Mouse (Mus musculus) limb, embryonic 11.5 days (tissue): Measurements from ENCODE around the gene Hspg2. TPM values are rescaled to one million over a fixed set of nuclear protein-coding genes. Genes with fewer than 3 reads are reported as not detected.

Source experiments
- ATAC-seq: fragments of 200-750 bp; cut with Nextera tagmentation; 2 replicates; pipeline ENCODE4 v1.8.0; 2017; ENCODE audit warnings: low read depth; ENCODE audit not compliant: insufficient number of reproducible peaks, low FRiP score, low TSS enrichment
- DNase-seq: peaks from one replicate; pipeline ENCODE4 v3.0.0-alpha.2; 2015; ENCODE audit warnings: low spot score
- H3K27ac ChIP-seq: fragments of 300-500 bp; sonication (generic); replicated peaks from 2 replicates; pipeline ENCODE4 v1.5.1; 2014; ENCODE audit warnings: low read depth, mild to moderate bottlenecking, low read length
- H3K27me3 ChIP-seq: fragments of 300-500 bp; sonication (generic); 2 replicates; pipeline ENCODE4 v1.6.1; 2014; ENCODE audit warnings: mild to moderate bottlenecking, low read length, mixed read lengths; ENCODE audit not compliant: control insufficient read depth, insufficient read depth
- H3K36me3 ChIP-seq: fragments of 300-500 bp; sonication (generic); 2 replicates; pipeline ENCODE4 v1.6.1; 2014; ENCODE audit warnings: mild to moderate bottlenecking, low read length, moderate library complexity, mixed read lengths; ENCODE audit not compliant: control insufficient read depth, insufficient read depth
- H3K4me1 ChIP-seq: fragments of 300-500 bp; sonication (generic); 2 replicates; pipeline ENCODE4 v1.6.1; 2014; ENCODE audit warnings: low read length, mixed read lengths; ENCODE audit not compliant: control insufficient read depth, insufficient read depth
- H3K4me2 ChIP-seq: fragments of 300-500 bp; sonication (generic); 2 replicates; pipeline ENCODE4 v1.6.1; 2014; ENCODE audit warnings: low read depth, mild to moderate bottlenecking, moderate library complexity; ENCODE audit not compliant: severe bottlenecking
- H3K4me3 ChIP-seq: fragments of 300-500 bp; sonication (generic); 2 replicates; pipeline ENCODE4 v1.5.1; 2014; ENCODE audit warnings: low read depth, low read length
- H3K9ac ChIP-seq: fragments of 300-500 bp; sonication (generic); 2 replicates; pipeline ENCODE4 v1.6.1; 2014; ENCODE audit warnings: mild to moderate bottlenecking, low read length
- H3K9me3 ChIP-seq: fragments of 300-500 bp; sonication (generic); 2 replicates; pipeline ENCODE4 v1.6.1; 2016; ENCODE audit warnings: low read length; ENCODE audit not compliant: control insufficient read depth
- whole genome bisulfite sequencing: fragments of 180-500 bp; shearing (Covaris S2); extraction: QIAGEN DNeasy Blood & Tissue Kit; methylation state at CpG from one replicate; pipeline ENCODE4 v1.1.7; 2014; 5-methylcytosine and 5-hydroxymethylcytosine counted together
- polyA plus RNA-seq: library from polyadenylated mRNA; unstranded; fragments of >200 nt; fragmentation: Nextera tagmentation; extraction: Ambion mirVana; gene quantifications from 2 replicates; pipeline ENCODE4 v1.2.1, GENCODE M21; 2014

Hspg2 gene
- polyA plus RNA-seq, 1 experiment from 2014 or later: 20.6 TPM

DNA sequence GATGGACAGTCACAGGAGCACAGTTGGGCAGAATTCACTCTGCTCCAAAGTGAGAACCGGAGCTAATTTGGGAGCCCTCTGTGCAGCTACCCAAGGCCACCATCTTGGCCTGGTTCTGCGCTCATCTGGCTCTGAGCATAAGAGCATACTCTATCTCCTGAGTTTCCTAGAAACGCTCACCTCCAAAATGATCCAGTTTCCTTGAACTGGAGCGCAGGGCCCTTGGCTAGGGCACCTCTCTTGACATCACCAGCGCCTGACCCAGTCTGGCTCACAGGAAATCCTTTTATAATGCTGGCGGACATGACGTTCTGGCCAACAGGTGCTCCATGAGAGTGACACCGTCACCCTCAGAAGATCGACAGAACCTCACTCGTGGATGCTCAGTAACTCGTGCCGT, 12.0 kb upstream of the Hspg2 start:
- 82% methylated on average over 12 of the region's 12 CpGs for WGBS
- H3K27me3 ChIP-seq: no peaks in the 10 kb centered on the region
- no peak for ATAC-seq
- H3K9ac ChIP-seq: no peak overlapping the region
- DNase-seq: no peak
- H3K36me3 ChIP-seq: no peaks in the 10 kb centered on the region
- H3K4me1 ChIP-seq: no peaks in the 10 kb centered on the region
- H3K4me3 ChIP-seq: no peak overlapping the region
- H3K27ac ChIP-seq: no peak overlapping the region
- H3K4me2 ChIP-seq: no peak overlapping the region
- no peaks in the 10 kb centered on the region; the same call in 1 of the 2 replicates for H3K9me3 ChIP-seq

DNA sequence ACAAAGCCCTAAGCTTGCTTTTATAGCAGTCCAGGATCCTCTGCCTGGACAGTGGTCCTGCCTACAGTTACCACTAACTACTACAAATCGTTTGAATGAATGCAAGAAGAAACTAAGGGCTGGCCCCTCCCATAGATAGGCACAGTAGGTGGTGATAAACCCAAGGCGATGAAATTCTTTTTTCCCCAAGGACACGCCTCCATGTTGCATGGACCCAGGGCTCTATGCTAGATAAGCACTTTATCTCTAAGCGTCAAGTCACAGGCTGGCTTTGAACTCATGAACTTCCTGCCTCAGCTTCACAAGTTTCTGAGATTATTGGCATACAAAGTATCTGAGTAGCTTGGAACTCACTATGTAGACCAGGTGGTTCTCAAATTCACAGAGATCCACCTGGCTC, 11.3 kb upstream of the Hspg2 start:
- Histone ChIP-seq H3K4me3 (no peak overlapping the region), H3K9ac (no peak overlapping the region), H3K27me3 (no peaks in the 10 kb centered on the region), H3K4me1 (no peaks in the 10 kb centered on the region), H3K9me3 (no peaks in the 10 kb centered on the region; the same call in 1 of the 2 replicates), H3K27ac (no peak overlapping the region), H3K36me3 (no peaks in the 10 kb centered on the region), H3K4me2 (no peak overlapping the region)
- ATAC-seq (no peak), DNase-seq (no peak)
- 86% methylated on average over 4 of the region's 4 CpGs for WGBS

GRCm38 (mm10) chr4:137458310-137458709, 10.3 kb upstream of the Hspg2 start:
- ATAC-seq (no peak), DNase-seq (no peak)
- H3K4me1 ChIP-seq: no peaks in the 10 kb centered on the region
- no peak overlapping the region for H3K4me2 ChIP-seq
- no peak overlapping the region for H3K27ac ChIP-seq
- WGBS: 73% methylated on average over 9 of the region's 9 CpGs
- no peak overlapping the region for H3K9ac ChIP-seq
- no peaks in the 10 kb centered on the region; the same call in 1 of the 2 replicates for H3K9me3 ChIP-seq
- H3K4me3 ChIP-seq: no peak overlapping the region
- H3K27me3 ChIP-seq: no peaks in the 10 kb centered on the region
- no peaks in the 10 kb centered on the region for H3K36me3 ChIP-seq

GRCm38 (mm10) chr4:137458861-137459260, 9.7 kb upstream of the Hspg2 start:
- Histone ChIP-seq H3K4me2 (no peak overlapping the region), H3K9me3 (no peaks in the 10 kb centered on the region; the same call in 1 of the 2 replicates), H3K27ac (no peak overlapping the region), H3K9ac (no peak overlapping the region), H3K4me3 (no peak overlapping the region), H3K36me3 (no peaks in the 10 kb centered on the region), H3K27me3 (no peaks in the 10 kb centered on the region), H3K4me1 (no peaks in the 10 kb centered on the region)
- 62% methylated on average over 5 of the region's 5 CpGs for WGBS
- DNase-seq (no peak), ATAC-seq (no peak)

DNA sequence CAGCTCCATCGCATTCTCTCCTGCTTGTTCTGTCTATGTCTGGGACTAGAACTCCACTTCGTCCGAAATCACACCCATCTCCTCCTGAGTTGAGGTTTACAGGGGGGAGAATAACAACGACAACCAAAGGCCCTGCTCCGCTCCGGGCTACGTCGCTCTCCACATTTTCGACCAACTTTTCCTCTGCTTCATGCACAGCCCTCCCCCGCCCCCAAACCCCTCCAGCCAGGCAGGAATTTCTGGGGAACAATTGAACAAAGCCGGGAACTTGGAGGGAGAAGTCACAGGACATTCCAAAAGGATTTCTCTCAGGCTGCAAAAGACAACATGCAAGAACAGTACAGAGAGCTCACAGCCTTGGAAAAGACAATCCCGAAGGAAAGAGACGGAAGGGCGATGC, 7.9 kb upstream of the Hspg2 start:
- Histone ChIP-seq H3K9me3 (no peaks in the 10 kb centered on the region; the same call in 1 of the 2 replicates), H3K9ac (no peak overlapping the region), H3K27ac (no peak overlapping the region), H3K27me3 (no peaks in the 10 kb centered on the region), H3K4me1 (no peaks in the 10 kb centered on the region), H3K4me3 (no peak overlapping the region), H3K4me2 (no peak overlapping the region), H3K36me3 (no peaks in the 10 kb centered on the region)
- 80% methylated on average over 14 of the region's 14 CpGs for WGBS
- DNase-seq (no peak), ATAC-seq (no peak)

DNA sequence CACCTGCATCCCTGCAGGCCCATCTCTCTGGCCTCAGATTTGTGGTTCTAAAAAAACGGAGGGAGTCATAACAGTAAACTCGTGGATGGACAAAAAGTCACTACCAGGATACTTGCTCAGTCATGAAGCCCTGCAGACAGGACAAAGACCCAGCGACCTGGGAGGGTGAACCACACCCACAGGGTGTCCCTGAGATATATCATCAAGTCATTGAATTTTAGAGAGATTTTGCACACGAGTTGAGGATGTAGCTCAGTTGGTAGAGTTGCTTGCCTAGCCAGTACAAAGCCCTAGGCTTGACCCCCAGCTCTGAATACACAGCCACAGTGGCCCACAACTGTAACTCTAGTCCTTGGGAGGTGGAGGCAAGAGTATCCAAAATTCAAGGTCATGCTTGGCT, 7.4 kb upstream of the Hspg2 start:
- Histone ChIP-seq H3K4me1 (no peaks in the 10 kb centered on the region), H3K9ac (no peak overlapping the region), H3K9me3 (no peaks in the 10 kb centered on the region; the same call in 1 of the 2 replicates), H3K27ac (no peak overlapping the region), H3K4me2 (no peak overlapping the region), H3K36me3 (no peaks in the 10 kb centered on the region), H3K4me3 (no peak overlapping the region), H3K27me3 (no peaks in the 10 kb centered on the region)
- 87% methylated on average over 4 of the region's 4 CpGs for WGBS
- ATAC-seq: no peak
- no peak for DNase-seq

GRCm38 (mm10) chr4:137461981-137462690, 6.4 kb upstream of the Hspg2 start:
- Histone ChIP-seq H3K9me3 (no peaks in the 10 kb centered on the region; the same call in 1 of the 2 replicates), H3K4me3 (no peak overlapping the region), H3K4me1 (no peaks in the 10 kb centered on the region), H3K9ac (no peak overlapping the region), H3K36me3 (no peaks in the 10 kb centered on the region), H3K27me3 (no peaks in the 10 kb centered on the region), H3K27ac (no peak overlapping the region; the same call in 1 of the 2 replicates), H3K4me2 (no peak overlapping the region)
- 74% methylated on average over 16 of the region's 16 CpGs for WGBS
- DNase-seq (no peak), ATAC-seq (no peak)

DNA sequence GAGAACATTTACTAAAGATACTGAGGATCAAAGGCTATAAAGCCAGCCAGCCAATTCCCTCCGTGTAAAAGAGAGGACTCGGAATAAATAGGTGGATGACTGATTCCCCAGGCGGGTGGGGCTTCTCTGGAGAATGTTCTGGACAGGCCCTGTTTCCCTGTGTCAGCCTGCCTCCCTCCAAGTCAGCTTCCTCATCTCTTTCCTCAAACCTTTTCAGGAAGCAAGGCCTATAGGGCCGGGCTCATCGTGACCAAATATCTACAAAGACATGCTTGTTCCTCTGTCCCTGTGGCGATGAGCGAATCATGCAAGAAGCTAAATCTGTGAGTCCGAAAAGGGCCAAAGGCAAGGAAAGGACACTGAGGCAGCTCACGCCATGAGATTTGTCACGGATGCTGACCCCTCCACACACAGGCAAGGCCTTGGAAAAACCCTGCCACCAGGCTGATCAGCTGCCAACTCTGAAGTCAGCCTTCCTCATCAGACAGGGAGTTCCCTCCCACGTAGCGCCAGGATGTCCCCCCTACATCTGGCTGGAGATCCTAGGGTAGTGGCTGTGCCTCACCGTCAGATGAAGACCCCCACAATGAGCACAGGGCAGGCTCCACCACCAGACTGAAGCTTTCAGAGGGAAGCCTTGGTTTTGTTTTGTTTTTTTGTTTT, 3.3 kb upstream of the Hspg2 start:
- Histone ChIP-seq H3K9me3 (no peaks in the 10 kb centered on the region), H3K36me3 (no peaks in the 10 kb centered on the region), H3K4me3 (no peak overlapping the region), H3K27me3 (no peaks in the 10 kb centered on the region), H3K27ac (no peak overlapping the region), H3K9ac (0 out of 2 replicates have a peak overlapping the region, but pooled peaks have one; percentile 27), H3K4me1 (peaks cover 13% of the 10 kb centered on the region), H3K4me2 (no peak overlapping the region)
- ATAC-seq (no peak), DNase-seq (no peak)
- 76% methylated on average over 13 of the region's 13 CpGs for WGBS
